Mouse (Mus musculus) adrenal gland, adult 18-20 months (tissue): ENCODE data around the gene Gpt2. TPM values are rescaled to one million over a fixed set of nuclear protein-coding genes. Genes with fewer than 3 reads are reported as not detected.

Experiments
- DNase-seq, 2 experiments: peaks; one replicate each; pipeline ENCODE4 v3.0.0; 2021 to 2022; ENCODE audit warnings: low spot score in 2 of 2
- long read RNA-seq, 2 experiments: library from polyadenylated mRNA; stranded (forward); transcript quantifications; one replicate each; pipeline ENCODE4 v2.0.0; 2021
- total RNA-seq, 2 experiments: library from RNA; stranded (reverse); gene quantifications; 1 replicate in 1 of 2; 2 replicates in 1 of 2; pipeline ENCODE4 v1.2.3; 2021

Gpt2 gene
- 100 to 1,000 TPM in 1 of 2 experiments, 10 to 100 TPM in 1; 74.5 to 255 TPM for total RNA-seq
- long read RNA-seq, experiment 1, transcript Gpt2-201 (12 exons, 3,639 nt): major isoform, 72 of 80 reads
- long read RNA-seq, experiment 1, partial matches to known transcripts: 4 of 80 reads
- long read RNA-seq, experiment 1, other reads (novel, unspliced or antisense): 3 of 80 reads
- long read RNA-seq, experiment 2, transcript Gpt2-201 (12 exons, 3,639 nt): major isoform, 157 of 244 reads
- long read RNA-seq, experiment 2, transcript Gpt2-205 (4 exons, 628 nt): minor isoform, 14 of 244 reads
- long read RNA-seq, experiment 2, partial matches to known transcripts: 49 of 244 reads
- long read RNA-seq, experiment 2, other reads (novel, unspliced or antisense): 24 of 244 reads

- DNase-seq: peak; percentile 84 to 85
Observed at GRCm38 (mm10) chr8:85492125-85492875, at the start of gene Gpt2. TSS of gene Gpt2 (plus strand) at chr8:85492576.

GRCm38 (mm10) chr8:85444092-85444491, 48.3 kb upstream of the Gpt2 start:
- no peak for DNase-seq

- no peak for DNase-seq
Observed at GRCm38 (mm10) chr8:85445936-85446685, 46.3 kb upstream of the Gpt2 start.

- no peak for DNase-seq
Observed at GRCm38 (mm10) chr8:85450335-85450734, 42.0 kb upstream of the Gpt2 start.

GRCm38 (mm10) chr8:85452328-85452727, 40.0 kb upstream of the Gpt2 start:
- DNase-seq: no peak

GRCm38 (mm10) chr8:85453256-85453655, 39.1 kb upstream of the Gpt2 start:
- no peak for DNase-seq

- no peak for DNase-seq
Observed at GRCm38 (mm10) chr8:85454750-85455149, 37.6 kb upstream of the Gpt2 start.

- peak; percentile 47 to 58 for DNase-seq
Observed at GRCm38 (mm10) chr8:85456536-85456935, 35.8 kb upstream of the Gpt2 start.

- no peak for DNase-seq
Observed at GRCm38 (mm10) chr8:85459582-85459981, 32.8 kb upstream of the Gpt2 start.

- no peak for DNase-seq
Observed at GRCm38 (mm10) chr8:85460804-85461203, 31.6 kb upstream of the Gpt2 start.

- no peak for DNase-seq
Observed at GRCm38 (mm10) chr8:85461377-85461776, 31.0 kb upstream of the Gpt2 start.

- no peak for DNase-seq
Observed at GRCm38 (mm10) chr8:85462441-85462840, 29.9 kb upstream of the Gpt2 start.

GRCm38 (mm10) chr8:85464316-85464715, 28.1 kb upstream of the Gpt2 start:
- no peak for DNase-seq

GRCm38 (mm10) chr8:85466056-85466455, 26.3 kb upstream of the Gpt2 start:
- no peak for DNase-seq

- no peak for DNase-seq
Observed at GRCm38 (mm10) chr8:85470753-85471152, 21.6 kb upstream of the Gpt2 start.

- no peak for DNase-seq
Observed at GRCm38 (mm10) chr8:85472800-85473199, 19.6 kb upstream of the Gpt2 start.

- no peak for DNase-seq
Observed at GRCm38 (mm10) chr8:85473246-85473645, 19.1 kb upstream of the Gpt2 start.

GRCm38 (mm10) chr8:85474924-85475323, 17.5 kb upstream of the Gpt2 start:
- no peak for DNase-seq

- no peak for DNase-seq
Observed at GRCm38 (mm10) chr8:85476970-85477545, 15.3 kb upstream of the Gpt2 start.

- DNase-seq: no peak
Observed at GRCm38 (mm10) chr8:85478397-85478796, 14.0 kb upstream of the Gpt2 start.

- no peak for DNase-seq
Observed at GRCm38 (mm10) chr8:85479710-85480109, 12.7 kb upstream of the Gpt2 start.
